Mouse (Mus musculus) monocyte, adult 5-6 weeks (primary cell): ENCODE results near the gene Gosr2. TPM values are rescaled to one million over a fixed set of nuclear protein-coding genes. Genes with fewer than 3 reads are reported as not detected.

ENCODE experiments used
- ATAC-seq: fragments of 153-309, 156-312 bp; replicated peaks from 2 replicates; pipeline ENCODE4 v1.8.0; 2017; ENCODE audit warnings: mild to moderate bottlenecking; ENCODE audit not compliant: low TSS enrichment, insufficient number of reproducible peaks, severe bottlenecking, poor library complexity, low FRiP score
- total RNA-seq: library from RNA; stranded (forward); fragments of 200-1000, 200-491, 200-594 nt; gene quantifications from 3 replicates; pipeline ENCODE4 v1.2.3, GENCODE M21; 2017

The Gosr2 gene
- 52.9 to 61.4 TPM (median 56.2 TPM) in 3 replicates for total RNA-seq

DNA sequence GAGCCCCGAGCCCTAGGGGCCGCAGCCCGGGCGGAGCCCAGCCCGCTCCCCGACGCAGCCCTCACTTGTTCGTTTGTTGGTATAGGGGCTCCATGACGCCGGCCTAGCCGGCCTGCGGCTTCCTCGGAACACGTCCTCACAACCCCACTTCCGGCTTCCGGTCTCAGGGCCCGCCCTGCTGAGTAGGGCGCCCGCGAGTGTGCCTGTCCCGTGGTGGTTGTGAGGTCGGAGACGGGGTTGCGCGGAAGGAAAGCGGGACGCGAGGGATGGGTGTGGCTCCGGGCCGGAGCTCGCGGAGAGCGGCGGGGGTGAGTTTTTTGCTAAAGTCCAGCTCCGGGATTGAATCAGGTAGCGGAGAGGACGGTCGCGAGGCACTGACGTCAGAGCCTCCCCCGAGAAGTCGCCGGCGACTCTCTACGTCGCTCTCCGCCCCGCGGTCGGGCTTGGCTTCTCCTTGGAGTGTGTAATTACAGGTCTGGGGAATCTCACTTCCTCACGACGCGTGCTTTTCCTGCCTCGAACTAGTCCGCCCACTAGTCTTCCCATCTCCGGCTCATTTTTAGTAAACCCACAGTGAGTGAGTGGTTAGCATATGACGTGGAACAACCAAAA lies at the start of gene Gosr2:
Gene Gosr2, minus strand, starts transcription at position 334 of the 612 bp plus-strand sequence.
- ATAC-seq = peak; percentile 86

DNA sequence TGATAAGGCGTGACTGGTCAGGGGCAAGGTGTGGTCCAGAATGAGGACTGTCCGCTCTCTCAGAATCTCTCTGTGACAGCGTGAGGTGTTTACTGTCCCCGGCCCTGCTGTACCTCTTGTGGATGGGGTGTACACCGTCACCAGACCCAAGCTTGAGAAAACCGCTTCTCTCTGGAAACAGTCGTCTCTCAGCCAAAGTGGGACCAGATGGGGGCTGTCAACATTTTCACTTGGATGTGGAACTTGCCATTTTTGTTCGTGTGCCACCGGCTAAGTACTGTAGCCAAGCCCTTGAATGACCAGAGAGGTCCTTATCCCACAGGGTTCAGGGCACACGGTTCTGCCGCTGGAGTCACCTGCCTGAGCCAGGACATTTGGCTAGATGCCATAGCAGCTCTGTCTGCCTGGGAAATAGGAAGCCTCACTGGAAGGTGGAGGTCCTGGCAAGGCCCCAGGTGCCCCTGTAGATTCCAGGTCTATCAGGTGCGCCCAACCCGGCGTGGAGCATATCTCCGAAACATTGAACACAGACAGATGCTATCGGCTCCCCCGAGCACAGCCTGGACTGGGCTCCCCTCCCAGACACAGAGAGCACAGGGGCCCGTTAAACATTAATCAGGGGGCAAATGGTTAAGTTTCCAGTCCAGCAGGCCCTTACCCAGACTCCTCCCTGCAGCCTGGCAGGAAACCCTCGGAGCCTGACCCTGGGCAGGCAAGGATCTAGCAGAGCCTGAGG lies 37.5 kb upstream of the Gosr2 start:
- ATAC-seq = no peak

GRCm38 (mm10) chr11:103734411-103735045 lies 36.8 kb upstream of the Gosr2 start:
- no peak for ATAC-seq

DNA sequence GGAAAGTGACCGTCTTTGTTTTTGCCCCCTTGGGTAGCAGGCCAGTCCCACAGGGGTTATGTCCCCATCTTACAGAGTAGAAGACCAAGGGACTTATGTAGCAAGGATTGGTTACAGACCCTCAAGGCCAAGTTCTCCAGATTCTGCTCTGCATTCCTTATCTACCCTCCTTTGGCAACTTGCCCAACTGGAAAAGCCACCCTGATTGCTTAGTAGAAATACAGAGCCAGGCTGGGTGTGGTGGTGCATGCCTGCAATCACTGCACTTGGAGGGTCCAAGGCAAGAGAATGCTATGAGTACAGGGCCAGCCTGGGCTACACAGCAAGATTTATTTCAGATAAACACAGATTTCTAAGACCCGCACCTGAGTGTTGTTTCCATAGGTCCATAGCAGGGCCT lies 36.3 kb upstream of the Gosr2 start:
- no peak for ATAC-seq

- no peak for ATAC-seq
Measured at GRCm38 (mm10) chr11:103733069-103733468, 35.4 kb upstream of the Gosr2 start.

- ATAC-seq = no peak
Measured at GRCm38 (mm10) chr11:103732306-103732705, 34.6 kb upstream of the Gosr2 start.

- ATAC-seq = no peak
Measured at GRCm38 (mm10) chr11:103731594-103731993, 33.9 kb upstream of the Gosr2 start.

DNA sequence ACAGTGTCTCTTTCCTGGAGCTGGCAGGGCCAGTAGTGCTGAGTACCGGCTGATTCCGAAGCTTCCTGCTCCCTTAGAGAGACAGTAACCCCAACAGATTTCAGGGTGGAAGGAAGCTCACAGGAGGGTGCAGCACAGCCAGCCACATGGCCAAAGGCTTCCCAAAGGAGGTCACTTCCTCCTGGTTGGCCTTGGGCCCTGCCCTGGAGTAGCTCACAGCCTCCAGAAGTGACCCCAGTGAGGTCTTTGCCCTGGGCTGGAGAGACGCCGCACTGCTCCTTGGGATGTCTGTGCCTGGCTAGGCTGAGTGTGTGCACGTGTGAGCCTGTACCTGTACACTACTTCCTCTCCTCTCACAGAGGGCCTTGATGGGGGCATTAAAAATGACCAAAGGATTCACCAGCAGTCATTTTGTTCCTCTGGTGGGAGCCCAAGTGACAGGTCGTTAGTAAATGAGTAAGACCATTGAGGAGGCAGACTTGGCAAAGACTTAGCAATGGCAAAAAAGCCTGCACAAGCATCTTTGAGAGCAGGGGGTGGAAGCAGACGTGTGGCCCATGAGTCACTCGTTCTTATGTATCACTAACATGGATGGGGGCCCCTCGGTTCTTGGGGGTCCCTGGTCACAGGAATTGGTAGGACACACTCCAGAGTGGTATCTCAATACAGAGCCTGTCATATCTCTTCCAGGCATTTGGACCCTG lies 31.7 kb upstream of the Gosr2 start:
- ATAC-seq = no peak

DNA sequence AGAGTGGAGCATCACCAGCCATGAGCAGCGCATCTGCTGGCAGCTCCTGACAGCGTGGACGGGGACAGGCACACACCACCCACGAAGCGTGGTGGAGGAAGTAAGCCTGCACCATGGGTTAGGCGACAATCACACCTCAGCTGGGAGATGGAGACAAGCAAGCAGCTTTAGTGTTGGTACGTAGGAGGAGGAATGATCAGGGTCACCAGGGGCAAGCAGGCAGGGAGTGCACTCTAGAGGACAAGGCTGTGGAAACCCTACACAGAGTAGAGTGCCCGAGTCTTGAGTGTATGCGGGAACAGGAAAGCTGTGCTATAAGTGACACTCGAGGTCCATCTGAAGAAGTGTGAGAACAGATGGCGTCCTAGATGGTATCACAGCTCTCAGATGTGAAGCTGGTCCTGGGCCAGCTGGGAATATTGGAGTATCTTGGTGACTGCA lies 26.7 kb upstream of the Gosr2 start:
- ATAC-seq = no peak

- no peak for ATAC-seq
Measured at GRCm38 (mm10) chr11:103722040-103722481, 24.4 kb upstream of the Gosr2 start.

DNA sequence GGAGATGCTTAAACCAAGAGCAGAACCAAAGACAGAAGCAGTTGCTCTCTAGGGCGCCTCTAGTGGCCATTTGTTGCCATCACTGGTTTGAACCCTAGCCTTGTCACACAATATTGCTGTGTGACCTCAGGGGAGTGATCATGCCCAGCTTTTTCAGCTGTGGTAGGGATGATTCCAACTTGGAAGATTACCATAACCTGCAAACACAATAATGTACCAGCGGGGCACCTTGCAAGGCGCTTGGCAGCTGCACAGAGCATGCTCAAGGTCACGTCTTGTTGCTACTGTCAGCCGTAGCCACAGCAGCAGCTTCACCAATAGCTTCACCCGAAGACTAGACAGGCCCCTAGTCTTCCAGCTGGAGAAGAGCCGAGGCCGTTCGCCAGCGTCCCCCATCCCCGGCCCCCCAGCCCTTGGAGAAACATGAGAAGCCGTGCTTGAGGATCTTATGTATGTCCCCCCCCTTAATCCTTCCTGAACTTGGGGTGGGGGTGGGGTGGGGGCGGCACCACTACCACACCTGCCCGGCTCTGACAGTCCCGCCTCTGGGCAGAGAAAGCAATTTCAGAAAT lies 23.9 kb upstream of the Gosr2 start:
- ATAC-seq = no peak

DNA sequence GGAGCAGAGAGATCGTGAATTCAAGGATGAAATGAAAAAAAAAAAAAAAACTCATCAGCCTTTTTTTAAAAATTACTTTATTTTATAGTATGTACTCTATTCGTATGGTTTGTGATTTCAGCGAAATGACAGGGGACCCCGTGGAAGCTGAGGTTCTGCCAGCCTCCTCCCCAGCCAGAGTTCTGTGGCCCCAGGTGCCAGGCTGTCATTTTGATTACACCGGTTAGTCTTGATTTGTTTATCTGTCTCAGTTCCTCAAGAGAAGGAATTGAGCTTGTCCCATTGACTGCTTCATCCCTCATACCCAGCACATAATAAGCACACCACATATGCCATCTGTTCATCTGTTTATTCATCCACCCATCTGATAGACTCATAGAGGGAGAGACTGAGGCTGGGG lies 21.7 kb upstream of the Gosr2 start:
- ATAC-seq = no peak

- no peak for ATAC-seq
Measured at GRCm38 (mm10) chr11:103716971-103717370, 19.3 kb upstream of the Gosr2 start.

DNA sequence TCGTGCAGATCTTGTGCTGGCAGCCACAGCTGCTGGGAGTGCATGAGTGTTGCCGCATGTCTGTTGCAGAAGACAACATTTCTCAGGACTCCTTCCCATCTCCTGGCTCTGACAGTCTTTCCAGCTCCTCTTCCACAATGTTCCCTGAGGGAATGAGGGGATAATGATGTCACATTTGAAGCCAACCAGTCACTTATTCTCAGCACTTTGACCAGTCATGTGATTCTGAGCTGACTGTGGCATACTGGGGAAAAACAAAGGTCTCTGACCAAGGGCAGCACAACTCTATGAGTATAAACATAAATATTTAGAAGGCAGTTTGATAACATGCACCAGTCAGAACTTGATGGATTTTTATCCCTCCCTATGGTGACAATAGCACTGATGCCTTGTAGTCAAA lies 16.4 kb upstream of the Gosr2 start:
- no peak for ATAC-seq

DNA sequence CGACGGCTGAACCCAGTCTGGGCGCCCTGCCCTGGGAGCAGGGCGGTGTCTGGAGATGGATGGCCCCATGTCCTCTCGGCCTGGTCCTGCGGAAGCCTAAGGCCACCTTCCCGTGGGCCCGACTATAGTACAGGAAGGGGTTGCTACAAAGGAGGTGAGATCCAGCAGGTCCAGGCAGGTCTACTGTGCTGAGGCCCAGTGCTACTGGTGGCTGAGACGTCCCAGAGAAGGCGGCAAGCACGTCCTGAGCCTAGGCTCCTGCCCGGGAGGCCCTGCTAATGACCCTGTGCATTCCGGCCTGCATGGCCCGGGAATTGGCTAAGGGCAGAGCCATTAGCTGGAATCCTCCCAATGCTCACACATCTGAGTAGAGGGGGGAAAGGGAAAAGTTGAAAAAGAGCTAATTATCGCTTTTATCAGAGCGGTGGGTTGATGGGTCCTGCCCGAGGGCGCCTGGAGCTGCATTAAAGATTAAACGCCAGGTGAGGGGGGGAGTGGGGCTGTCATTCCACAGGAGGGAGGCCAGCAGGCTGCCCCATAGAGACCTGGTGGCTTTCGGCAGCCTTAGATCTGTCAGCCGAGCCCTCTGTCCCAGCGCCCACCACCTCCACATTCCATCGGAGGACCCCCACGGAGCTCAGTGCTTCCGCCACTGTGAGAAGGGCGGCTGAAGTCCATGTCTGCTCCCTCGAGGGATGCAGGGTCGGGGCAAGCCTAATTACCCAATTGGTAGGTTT lies 14.3 kb upstream of the Gosr2 start:
- no peak for ATAC-seq

- ATAC-seq = no peak
Measured at GRCm38 (mm10) chr11:103709982-103710381, 12.3 kb upstream of the Gosr2 start.

DNA sequence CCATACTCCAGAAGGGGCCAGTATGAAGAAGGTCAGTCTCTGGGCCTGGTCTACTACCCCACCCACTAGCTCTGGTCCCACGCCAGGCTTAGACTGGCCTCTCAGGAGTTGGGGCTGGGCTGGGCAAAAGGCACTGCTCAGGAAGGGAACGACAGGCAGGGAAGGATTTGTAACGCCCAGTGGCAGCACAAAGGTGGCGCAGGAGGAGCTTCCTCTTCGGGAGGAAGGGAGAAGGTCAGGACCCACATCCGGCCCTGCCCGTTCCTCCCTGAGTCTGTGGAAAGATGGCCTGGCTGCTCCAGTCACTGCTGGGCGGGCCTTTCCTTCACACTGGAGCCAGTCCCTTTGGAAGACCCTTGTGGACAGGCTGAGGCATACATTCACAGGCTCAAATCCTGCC lies 9.3 kb upstream of the Gosr2 start:
- no peak for ATAC-seq

DNA sequence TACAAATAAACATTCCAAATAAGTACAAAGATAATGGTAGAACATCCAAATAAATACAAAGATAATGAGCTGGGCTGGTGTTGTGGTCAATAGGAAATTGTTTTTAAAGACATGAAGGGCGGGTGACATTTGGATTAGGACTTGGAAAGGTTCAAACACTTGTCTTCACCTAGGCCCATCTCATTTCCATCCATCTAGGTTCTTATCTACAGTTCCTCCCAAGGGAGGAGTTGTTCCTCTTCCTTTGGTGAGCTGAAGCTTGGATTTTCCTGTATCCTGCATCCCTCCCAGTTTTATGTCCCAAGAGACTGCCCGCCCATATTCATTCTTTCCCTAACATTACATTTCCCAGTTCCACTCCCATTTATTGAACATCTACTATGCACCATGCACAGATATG lies 528 bp upstream of the Gosr2 start:
- no peak for ATAC-seq
